Mouse (Mus musculus): ENCODE results near the gene Kif24.

The Kif24 gene

GRCm38 (mm10) chr4:41399904-41400303 is 64.8 kb downstream of the Kif24 start:
- no peak for DNase-seq

GRCm38 (mm10) chr4:41398353-41398752 is 66.3 kb downstream of the Kif24 start:
- no peak for DNase-seq

GRCm38 (mm10) chr4:41394651-41395050 is 70.0 kb downstream of the Kif24 start:
- no peak for DNase-seq

DNA sequence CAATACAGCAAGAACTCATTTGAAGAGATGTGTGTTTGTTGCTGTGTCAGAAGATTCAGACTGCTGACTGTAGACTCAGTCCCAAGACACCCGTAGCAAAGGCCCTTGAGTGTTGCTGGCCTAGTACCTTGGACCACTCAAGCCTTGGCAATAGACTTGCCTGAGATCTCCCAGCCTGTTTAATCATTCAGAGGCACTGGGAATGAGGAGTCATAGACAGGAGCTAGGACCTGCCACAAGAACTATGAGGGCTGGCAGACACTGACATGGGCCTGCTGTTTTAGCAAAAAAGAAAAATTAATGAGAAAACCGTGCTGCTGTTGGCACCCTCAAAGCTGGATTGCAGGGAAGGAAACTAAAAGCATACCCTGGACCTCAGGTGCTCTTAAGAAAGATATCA is 73.7 kb downstream of the Kif24 start:
- DNase-seq: no peak

- DNase-seq: peak; percentile 69
These were observed 74.6 kb downstream of the Kif24 start for GRCm38 (mm10) chr4:41390122-41390521.

GRCm38 (mm10) chr4:41389240-41389639 is 75.4 kb downstream of the Kif24 start:
- DNase-seq: no peak

GRCm38 (mm10) chr4:41388616-41389015 is 76.1 kb downstream of the Kif24 start:
- DNase-seq: no peak

DNA sequence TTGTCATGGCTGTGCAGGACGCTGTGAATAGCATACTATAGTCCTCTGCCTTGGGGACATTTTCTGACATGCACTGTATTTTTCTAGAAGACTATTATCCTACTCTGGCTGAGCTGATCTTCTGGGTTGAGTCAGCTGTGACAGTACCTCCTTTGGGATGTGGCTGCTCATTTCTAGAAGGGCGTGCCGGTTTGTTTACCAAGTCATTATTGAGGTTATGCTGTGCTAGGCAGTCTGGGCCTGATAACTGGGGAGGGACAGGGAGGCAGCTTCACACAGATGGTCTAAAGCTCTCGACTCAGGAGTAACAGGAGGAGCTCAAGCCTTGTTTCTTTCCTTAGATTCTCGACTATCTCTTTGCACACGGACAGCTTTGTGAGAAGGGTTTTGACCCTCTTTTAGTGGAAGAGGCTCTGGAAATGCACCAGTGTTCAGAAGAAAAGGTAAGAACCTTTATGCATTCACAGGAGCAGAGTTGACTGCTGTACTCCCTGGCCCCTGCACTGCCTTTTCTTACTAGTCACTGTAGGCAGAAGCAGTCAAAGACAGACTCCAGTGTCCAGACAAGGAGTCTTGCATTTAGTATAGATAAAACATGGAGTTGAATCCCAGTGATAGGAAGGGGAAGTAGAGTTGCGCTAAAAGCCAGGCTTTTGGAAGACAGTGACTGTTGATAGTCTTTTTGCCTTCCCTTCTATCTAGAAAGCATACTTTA is 76.8 kb downstream of the Kif24 start:
- DNase-seq: no peak

- no peak for DNase-seq
These were observed 78.2 kb downstream of the Kif24 start for GRCm38 (mm10) chr4:41386412-41386975.

DNA sequence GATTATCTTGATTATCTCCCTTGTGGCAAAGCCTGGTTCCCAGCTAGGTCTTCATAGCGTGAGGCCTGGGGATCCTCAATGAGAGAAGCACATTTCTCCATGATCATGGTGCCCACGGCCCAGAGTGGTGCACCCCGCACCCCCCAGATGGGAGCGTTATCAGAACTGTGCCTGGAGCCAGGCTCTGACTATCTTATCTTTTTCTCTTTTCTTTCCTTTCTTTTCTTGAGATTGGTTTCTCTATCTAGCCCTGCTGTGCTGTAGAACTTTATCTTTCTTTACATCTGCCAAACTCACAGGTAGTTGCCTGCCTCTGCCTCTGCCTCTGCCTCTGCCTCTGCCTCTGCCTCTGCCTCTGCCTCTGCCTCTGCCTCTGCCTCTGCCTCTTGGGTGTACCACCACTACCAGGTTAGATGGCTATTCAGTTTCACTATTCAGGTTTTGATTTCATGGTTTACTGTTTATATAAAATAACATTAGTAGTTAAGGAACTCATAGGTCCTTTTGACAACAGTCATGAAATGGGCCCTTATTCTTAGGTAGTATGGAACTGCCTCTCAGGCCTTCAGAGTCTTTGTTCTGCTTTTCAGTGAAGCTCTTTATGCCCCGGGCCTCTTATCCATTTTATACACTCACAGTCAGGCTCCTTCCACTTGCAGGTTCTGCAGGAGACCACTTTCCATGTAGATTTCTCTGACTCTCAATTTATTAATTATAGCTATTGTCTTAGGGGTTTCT is 83.3 kb downstream of the Kif24 start:
- no peak for DNase-seq

GRCm38 (mm10) chr4:41377567-41377966 is 87.1 kb downstream of the Kif24 start:
- no peak for DNase-seq

DNA sequence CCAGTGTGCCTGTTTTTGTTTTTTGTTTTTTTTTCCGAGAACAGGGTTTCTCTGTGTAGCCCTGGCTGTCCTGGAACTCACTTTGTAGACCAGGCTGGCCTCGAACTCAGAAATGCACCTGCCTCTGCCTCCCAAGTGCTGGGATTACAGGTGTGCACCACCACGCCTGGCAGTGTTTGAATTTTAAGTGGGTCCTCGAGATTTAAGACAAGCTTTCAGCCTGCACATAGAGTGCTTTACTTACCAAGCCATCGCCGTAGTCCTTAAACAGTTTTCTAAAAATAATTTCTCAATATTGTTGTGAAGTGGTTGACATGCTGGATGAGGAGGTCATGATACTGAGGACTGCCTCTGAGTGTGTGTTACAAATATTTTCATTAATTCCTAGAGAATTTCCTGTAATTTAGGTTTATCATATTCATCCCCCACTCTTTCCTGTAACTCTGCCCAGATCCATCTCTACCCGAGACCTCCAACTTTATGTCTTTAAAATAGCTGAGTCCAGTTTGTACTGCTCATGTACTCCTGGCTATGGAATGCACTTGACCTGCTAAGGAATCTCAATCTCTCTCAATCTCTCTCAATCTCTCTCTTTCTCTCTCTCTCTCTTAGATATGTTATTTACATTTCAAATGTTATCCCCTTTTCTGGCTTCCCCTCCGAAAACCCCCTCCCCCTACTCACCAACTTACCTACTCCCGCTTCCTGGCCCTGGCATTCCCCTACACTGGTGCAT is 94.8 kb downstream of the Kif24 start:
- DNase-seq: no peak

GRCm38 (mm10) chr4:41368198-41368597 is 96.5 kb downstream of the Kif24 start:
- DNase-seq: no peak

GRCm38 (mm10) chr4:41361059-41361458 is 103.6 kb downstream of the Kif24 start:
- DNase-seq: no peak

GRCm38 (mm10) chr4:41359358-41359757 is 105.3 kb downstream of the Kif24 start:
- no peak for DNase-seq

- DNase-seq: no peak
These were observed 106.0 kb downstream of the Kif24 start for GRCm38 (mm10) chr4:41358669-41359068.

DNA sequence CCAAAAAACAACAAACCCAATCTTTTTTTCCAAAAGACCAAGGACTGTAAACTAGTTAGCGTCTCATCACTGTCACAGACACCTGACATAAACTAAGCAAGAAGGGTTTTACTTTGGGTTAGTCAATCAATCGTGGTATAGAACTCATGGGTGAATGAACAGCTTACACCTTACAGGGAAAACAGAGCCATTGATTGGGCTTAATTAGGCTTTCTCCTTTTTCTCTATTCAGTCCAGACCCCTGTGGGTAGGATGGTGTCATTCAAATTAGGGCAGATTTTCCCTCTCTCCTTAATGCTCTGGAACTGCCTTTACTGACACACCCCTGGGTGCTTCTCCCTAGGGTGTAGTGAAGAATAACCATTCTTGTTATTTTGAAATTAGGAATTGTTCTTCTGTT is 107.5 kb downstream of the Kif24 start:
- no peak for DNase-seq

GRCm38 (mm10) chr4:41353265-41353664 is 111.4 kb downstream of the Kif24 start:
- no peak for DNase-seq

DNA sequence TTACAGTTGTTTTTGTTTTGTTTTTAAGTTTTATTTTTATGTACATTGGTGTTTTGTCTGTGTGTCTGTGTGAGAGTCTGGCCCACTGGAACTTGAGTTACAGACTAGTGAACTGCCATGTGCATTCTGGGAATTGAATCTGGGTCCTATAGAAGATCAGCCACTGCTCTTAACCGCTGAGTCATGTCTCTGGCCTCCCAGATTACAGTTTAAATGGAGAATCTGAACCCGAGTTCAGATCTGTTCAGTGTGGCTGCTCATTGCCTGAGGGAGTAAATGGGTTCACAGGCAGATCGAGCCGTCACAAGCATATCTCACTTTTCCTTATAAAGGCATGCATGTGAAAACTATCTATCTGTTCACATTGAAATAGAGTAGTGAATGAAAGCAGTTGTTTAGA is 111.9 kb downstream of the Kif24 start:
- DNase-seq: no peak

DNA sequence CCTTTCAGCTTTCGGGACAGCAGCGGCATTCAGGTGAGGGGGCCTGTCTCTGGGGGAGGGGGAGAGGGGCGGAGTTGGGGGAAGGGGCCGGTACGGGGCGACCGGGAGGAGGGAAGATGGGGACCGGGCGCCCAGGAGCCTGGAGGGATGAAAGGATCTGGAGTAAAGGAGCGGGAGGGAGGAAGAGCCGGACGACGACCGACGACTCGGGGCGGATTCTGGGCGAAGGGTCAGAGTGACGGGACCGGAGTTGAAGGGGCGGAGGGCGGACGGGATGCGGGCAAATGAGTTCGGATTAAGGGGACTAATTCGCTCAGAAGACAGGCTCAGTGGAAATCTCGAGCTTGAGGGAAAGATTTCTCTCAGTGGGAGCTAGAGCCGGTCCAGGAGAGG is 115.5 kb downstream of the Kif24 start:
- no peak for DNase-seq

GRCm38 (mm10) chr4:41348584-41349198 is 116.0 kb downstream of the Kif24 start, which contains the start of gene Ubap1:
Ubap1 (plus strand) TSS chr4:41348996.
- DNase-seq: peak; percentile 90

DNA sequence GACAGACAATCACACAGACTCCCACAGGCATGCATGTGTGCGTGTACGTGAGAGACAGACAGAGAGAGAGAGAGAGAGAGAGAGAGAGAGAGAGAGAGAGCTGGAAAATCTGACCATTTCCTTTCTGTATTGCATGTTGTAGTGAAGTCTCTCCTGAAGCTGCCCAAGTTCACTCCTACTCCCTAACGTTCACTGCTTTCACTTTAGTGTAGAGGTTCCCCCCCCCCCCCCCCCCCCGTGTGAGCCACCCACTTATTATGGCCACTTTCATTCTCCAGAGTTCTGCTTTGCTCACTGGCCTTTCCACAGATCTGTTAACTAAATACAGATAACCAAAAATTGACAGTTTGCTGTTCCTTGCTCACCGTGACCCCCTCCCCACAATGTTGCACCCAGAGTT is 116.8 kb downstream of the Kif24 start:
- no peak for DNase-seq

- DNase-seq: no peak
These were observed 118.7 kb downstream of the Kif24 start for GRCm38 (mm10) chr4:41346011-41346410.
